Mouse (Mus musculus) cerebellum, adult 18-20 months (tissue): ENCODE measurements at regions not wholly inside any gene's neighbourhood (a gene's known extent, or its start where the extent isn't known, plus 50 kb on each side); places are given as distances from the start of the nearest gene placed in this dataset.

Source experiments
- DNase-seq, 2 experiments: peaks; one replicate each; pipeline ENCODE4 v3.0.0; 2021

- peak; percentile 41 to 52 for DNase-seq
Observed at GRCm38 (mm10) chr12:38928786-38929351, 149.7 kb downstream of the Etv1 start.

- DNase-seq: no peak
Observed at GRCm38 (mm10) chr12:38929644-38930043, 150.5 kb downstream of the Etv1 start.

GRCm38 (mm10) chr12:38931769-38932168 is 152.6 kb downstream of the Etv1 start:
- no peak for DNase-seq

- no peak for DNase-seq
Observed at GRCm38 (mm10) chr12:38959605-38960004, 180.4 kb downstream of the Etv1 start.

GRCm38 (mm10) chr12:38962302-38962701 is 183.1 kb downstream of the Etv1 start:
- no peak for DNase-seq

GRCm38 (mm10) chr12:38970347-38970746 is 191.2 kb downstream of the Etv1 start:
- DNase-seq: no peak

- no peak for DNase-seq
Observed at GRCm38 (mm10) chr12:38972205-38972604, 193.0 kb downstream of the Etv1 start.

GRCm38 (mm10) chr12:38975508-38975907 is 196.3 kb downstream of the Etv1 start:
- peak; percentile 62 to 68 for DNase-seq

GRCm38 (mm10) chr12:38982423-38982822 is 203.2 kb downstream of the Etv1 start:
- DNase-seq: peak in 1 of 2 experiments; percentile 37

- no peak for DNase-seq
Observed at GRCm38 (mm10) chr12:38985909-38986308, 206.7 kb downstream of the Etv1 start.

- no peak for DNase-seq
Observed at GRCm38 (mm10) chr12:38986346-38986745, 207.2 kb downstream of the Etv1 start.

- no peak for DNase-seq
Observed at GRCm38 (mm10) chr12:38987277-38987676, 208.1 kb downstream of the Etv1 start.

- no peak for DNase-seq
Observed at GRCm38 (mm10) chr12:38987819-38988218, 208.6 kb downstream of the Etv1 start.

GRCm38 (mm10) chr12:39027179-39027578 is 248.0 kb downstream of the Etv1 start:
- no peak for DNase-seq

GRCm38 (mm10) chr12:39027948-39028347 is 248.8 kb downstream of the Etv1 start:
- DNase-seq: no peak

GRCm38 (mm10) chr12:39033982-39034381 is 254.8 kb downstream of the Etv1 start:
- DNase-seq: no peak

- DNase-seq: no peak
Observed at GRCm38 (mm10) chr12:39036466-39037037, 257.4 kb downstream of the Etv1 start.

GRCm38 (mm10) chr12:39038077-39038476 is 258.9 kb downstream of the Etv1 start:
- peak; percentile 81 to 85 for DNase-seq

- peak in 1 of 2 experiments; percentile 29 for DNase-seq
Observed at GRCm38 (mm10) chr12:39038656-39039055, 259.5 kb downstream of the Etv1 start.

- peak in 1 of 2 experiments; percentile 18 for DNase-seq
Observed at GRCm38 (mm10) chr12:39047126-39047525, 267.9 kb downstream of the Etv1 start.

GRCm38 (mm10) chr12:39048441-39048840 is 269.3 kb downstream of the Etv1 start:
- DNase-seq: peak; percentile 85 to 91

GRCm38 (mm10) chr12:39048958-39049357 is 269.8 kb downstream of the Etv1 start:
- DNase-seq: peak; percentile 53 to 64

- DNase-seq: no peak
Observed at GRCm38 (mm10) chr12:39070331-39071045, 291.3 kb downstream of the Etv1 start.
